Mouse (Mus musculus): ENCODE data around the gene Mrpl38. TPM values are rescaled to one million over a fixed set of nuclear protein-coding genes. Genes with fewer than 3 reads are reported as not detected.

Gene Mrpl38
- polyA plus RNA-seq, 1 experiment from 2014 or later = 102 TPM

GRCm38 (mm10) chr11:116100839-116101238, 37.8 kb downstream of the Mrpl38 start:
- H3K27ac ChIP-seq (replicated peaks; ENCODE audit: low read depth, low read length) = no peak overlapping the region
- DNase-seq (ENCODE audit: low spot score) = no peak
- no peaks in the 10 kb centered on the region for H3K36me3 ChIP-seq (replicated peaks; ENCODE audit: control insufficient read depth, insufficient read depth, low read depth, low read length)
- H3K4me3 ChIP-seq (ENCODE audit: low read depth, low read length) = no peak overlapping the region
- H3K27me3 ChIP-seq (ENCODE audit: control insufficient read depth, insufficient read depth, low read length) = no peaks in the 10 kb centered on the region
- no peak for ATAC-seq (replicated peaks; ENCODE audit: insufficient number of reproducible peaks, low FRiP score, low TSS enrichment, low read depth)
- 81% methylated on average over 7 of the region's 7 CpGs for WGBS
- no peak overlapping the region for H3K4me2 ChIP-seq (ENCODE audit: low read depth, low read length)
- no peak overlapping the region for H3K9ac ChIP-seq (replicated peaks; ENCODE audit: low read length)
- peaks cover 7% of the 10 kb centered on the region for H3K4me1 ChIP-seq (ENCODE audit: control insufficient read depth, insufficient read depth, low read length)
- H3K9me3 ChIP-seq (replicated peaks; ENCODE audit: control insufficient read depth, low read length) = no peaks in the 10 kb centered on the region

- DNase-seq (ENCODE audit: low spot score) = no peak
- ATAC-seq (replicated peaks; ENCODE audit: insufficient number of reproducible peaks, low FRiP score, low TSS enrichment, low read depth) = no peak
- no peak overlapping the region for H3K9ac ChIP-seq (replicated peaks; ENCODE audit: low read length)
- no peak overlapping the region for H3K4me2 ChIP-seq (ENCODE audit: low read depth, low read length)
- H3K27ac ChIP-seq (replicated peaks; ENCODE audit: low read depth, low read length) = no peak overlapping the region
- no peaks in the 10 kb centered on the region for H3K9me3 ChIP-seq (replicated peaks; ENCODE audit: control insufficient read depth, low read length)
- no peaks in the 10 kb centered on the region for H3K36me3 ChIP-seq (replicated peaks; ENCODE audit: control insufficient read depth, insufficient read depth, low read depth, low read length)
- no peaks in the 10 kb centered on the region for H3K27me3 ChIP-seq (ENCODE audit: control insufficient read depth, insufficient read depth, low read length)
- H3K4me3 ChIP-seq (ENCODE audit: low read depth, low read length) = no peak overlapping the region
- WGBS = 78% methylated on average over 6 of the region's 6 CpGs
- peaks cover 7% of the 10 kb centered on the region for H3K4me1 ChIP-seq (ENCODE audit: control insufficient read depth, insufficient read depth, low read length)
Observed at GRCm38 (mm10) chr11:116100385-116100784, 38.3 kb downstream of the Mrpl38 start.

GRCm38 (mm10) chr11:116099462-116099861, 39.2 kb downstream of the Mrpl38 start:
- ATAC-seq (replicated peaks; ENCODE audit: insufficient number of reproducible peaks, low FRiP score, low TSS enrichment, low read depth) = no peak

GRCm38 (mm10) chr11:116098711-116099460, 39.8 kb downstream of the Mrpl38 start:
- H3K4me1 ChIP-seq (ENCODE audit: control insufficient read depth, insufficient read depth, low read length) = peaks cover 3% of the 10 kb centered on the region
- H3K4me2 ChIP-seq (ENCODE audit: low read depth, low read length) = no peak overlapping the region
- no peaks in the 10 kb centered on the region for H3K36me3 ChIP-seq (replicated peaks; ENCODE audit: control insufficient read depth, insufficient read depth, low read depth, low read length)
- no peak overlapping the region for H3K9ac ChIP-seq (replicated peaks; ENCODE audit: low read length)
- DNase-seq (ENCODE audit: low spot score) (no peak), ATAC-seq (replicated peaks; ENCODE audit: insufficient number of reproducible peaks, low FRiP score, low TSS enrichment, low read depth) (no peak)
- H3K27ac ChIP-seq (replicated peaks; ENCODE audit: low read depth, low read length) = no peak overlapping the region
- H3K9me3 ChIP-seq (replicated peaks; ENCODE audit: control insufficient read depth, low read length) = no peaks in the 10 kb centered on the region
- H3K27me3 ChIP-seq (ENCODE audit: control insufficient read depth, insufficient read depth, low read length) = no peaks in the 10 kb centered on the region
- 71% methylated on average over 14 of the region's 14 CpGs for WGBS
- no peak overlapping the region for H3K4me3 ChIP-seq (ENCODE audit: low read depth, low read length)

More at GRCm38 (mm10) chr11:116099462-116099861, 39.2 kb downstream of the Mrpl38 start:
- no peaks in the 10 kb centered on the region for H3K36me3 ChIP-seq (replicated peaks; ENCODE audit: control insufficient read depth, insufficient read depth, low read depth, low read length)
- 87% methylated on average over 6 of the region's 6 CpGs for WGBS
- no peak overlapping the region for H3K4me3 ChIP-seq (ENCODE audit: low read depth, low read length)
- no peak overlapping the region for H3K4me2 ChIP-seq (ENCODE audit: low read depth, low read length)
- H3K9me3 ChIP-seq (replicated peaks; ENCODE audit: control insufficient read depth, low read length) = no peaks in the 10 kb centered on the region
- no peak overlapping the region for H3K27ac ChIP-seq (replicated peaks; ENCODE audit: low read depth, low read length)
- no peaks in the 10 kb centered on the region for H3K27me3 ChIP-seq (ENCODE audit: control insufficient read depth, insufficient read depth, low read length)
- no peak for DNase-seq (ENCODE audit: low spot score)
- no peak overlapping the region for H3K9ac ChIP-seq (replicated peaks; ENCODE audit: low read length)
- peaks cover 7% of the 10 kb centered on the region for H3K4me1 ChIP-seq (ENCODE audit: control insufficient read depth, insufficient read depth, low read length)

- Histone ChIP-seq H3K9me3 (replicated peaks; ENCODE audit: control insufficient read depth, low read length) (no peaks in the 10 kb centered on the region), H3K36me3 (replicated peaks; ENCODE audit: control insufficient read depth, insufficient read depth, low read depth, low read length) (no peaks in the 10 kb centered on the region), H3K4me3 (ENCODE audit: low read depth, low read length) (no peak overlapping the region), H3K27ac (replicated peaks; ENCODE audit: low read depth, low read length) (no peak overlapping the region), H3K9ac (replicated peaks; ENCODE audit: low read length) (no peak overlapping the region), H3K4me1 (ENCODE audit: control insufficient read depth, insufficient read depth, low read length) (no peaks in the 10 kb centered on the region), H3K27me3 (ENCODE audit: control insufficient read depth, insufficient read depth, low read length) (no peaks in the 10 kb centered on the region), H3K4me2 (ENCODE audit: low read depth, low read length) (no peak overlapping the region)
- 92% methylated on average over 5 of the region's 5 CpGs for WGBS
- DNase-seq (ENCODE audit: low spot score) (no peak), ATAC-seq (replicated peaks; ENCODE audit: insufficient number of reproducible peaks, low FRiP score, low TSS enrichment, low read depth) (no peak)
Observed at GRCm38 (mm10) chr11:116096213-116097108, 42.2 kb downstream of the Mrpl38 start.

- no peak for ATAC-seq (replicated peaks; ENCODE audit: insufficient number of reproducible peaks, low FRiP score, low TSS enrichment, low read depth)
- H3K36me3 ChIP-seq (replicated peaks; ENCODE audit: control insufficient read depth, insufficient read depth, low read depth, low read length) = no peaks in the 10 kb centered on the region
- no peak for DNase-seq (ENCODE audit: low spot score)
- no peak overlapping the region for H3K27ac ChIP-seq (replicated peaks; ENCODE audit: low read depth, low read length)
- H3K4me3 ChIP-seq (ENCODE audit: low read depth, low read length) = no peak overlapping the region
- H3K9me3 ChIP-seq (replicated peaks; ENCODE audit: control insufficient read depth, low read length) = no peaks in the 10 kb centered on the region
- no peaks in the 10 kb centered on the region for H3K27me3 ChIP-seq (ENCODE audit: control insufficient read depth, insufficient read depth, low read length)
- 65% methylated on average over 3 of the region's 3 CpGs for WGBS
- no peaks in the 10 kb centered on the region for H3K4me1 ChIP-seq (ENCODE audit: control insufficient read depth, insufficient read depth, low read length)
- H3K4me2 ChIP-seq (ENCODE audit: low read depth, low read length) = no peak overlapping the region
- no peak overlapping the region for H3K9ac ChIP-seq (replicated peaks; ENCODE audit: low read length)
Observed at GRCm38 (mm10) chr11:116095573-116095972, 43.1 kb downstream of the Mrpl38 start.

GRCm38 (mm10) chr11:116093771-116094565, 44.7 kb downstream of the Mrpl38 start:
- no peak overlapping the region for H3K4me2 ChIP-seq (ENCODE audit: low read depth, low read length)
- DNase-seq (ENCODE audit: low spot score) (no peak), ATAC-seq (replicated peaks; ENCODE audit: insufficient number of reproducible peaks, low FRiP score, low TSS enrichment, low read depth) (no peak)
- H3K27me3 ChIP-seq (ENCODE audit: control insufficient read depth, insufficient read depth, low read length) = no peaks in the 10 kb centered on the region
- H3K9me3 ChIP-seq (replicated peaks; ENCODE audit: control insufficient read depth, low read length) = no peaks in the 10 kb centered on the region
- WGBS = 61% methylated on average over 16 of the region's 16 CpGs
- no peak overlapping the region for H3K4me3 ChIP-seq (ENCODE audit: low read depth, low read length)
- no peak overlapping the region for H3K27ac ChIP-seq (replicated peaks; ENCODE audit: low read depth, low read length)
- no peaks in the 10 kb centered on the region for H3K36me3 ChIP-seq (replicated peaks; ENCODE audit: control insufficient read depth, insufficient read depth, low read depth, low read length)
- H3K4me1 ChIP-seq (ENCODE audit: control insufficient read depth, insufficient read depth, low read length) = no peaks in the 10 kb centered on the region
- no peak overlapping the region for H3K9ac ChIP-seq (replicated peaks; ENCODE audit: low read length)

Measured in embryonic facial prominence, embryonic 11.5 days (tissue).